Mouse (Mus musculus): ENCODE results near the gene Hes7.
A peak's percentile ranks its signal among the peaks of the same experiment; 100 is the strongest.

The Hes7 gene

GRCm38 (mm10) chr11:69120221-69121000 lies at the start of gene Hes7:
TSS of gene Hes7 (plus strand) at chr11:69120404.
- no peak for DNase-seq (ENCODE audit: low read depth)

GRCm38 (mm10) chr11:69070590-69071222 lies 49.5 kb upstream of the Hes7 start, which contains the start of gene Tmem107:
TSS of gene Tmem107 (plus strand) at chr11:69070806.
- DNase-seq (ENCODE audit: low read depth) = peak; percentile 89

GRCm38 (mm10) chr11:69071262-69071661 lies 48.9 kb upstream of the Hes7 start:
- no peak for DNase-seq (ENCODE audit: low read depth)

- DNase-seq (ENCODE audit: low read depth) = no peak
These were observed 48.0 kb upstream of the Hes7 start for GRCm38 (mm10) chr11:69072234-69072633.

- DNase-seq (ENCODE audit: low read depth) = no peak
These were observed 47.5 kb upstream of the Hes7 start for GRCm38 (mm10) chr11:69072666-69073064.

GRCm38 (mm10) chr11:69073065-69073888 lies 46.9 kb upstream of the Hes7 start:
- peak; percentile 91 for DNase-seq (ENCODE audit: low read depth)

- DNase-seq (ENCODE audit: low read depth) = no peak
These were observed 46.0 kb upstream of the Hes7 start for GRCm38 (mm10) chr11:69073951-69074775.

- no peak for DNase-seq (ENCODE audit: low read depth)
These were observed 45.5 kb upstream of the Hes7 start for GRCm38 (mm10) chr11:69074776-69075069.

- DNase-seq (ENCODE audit: low read depth) = no peak
These were observed 44.3 kb upstream of the Hes7 start for GRCm38 (mm10) chr11:69075764-69076479.

- DNase-seq (ENCODE audit: low read depth) = no peak
These were observed 43.6 kb upstream of the Hes7 start for GRCm38 (mm10) chr11:69076572-69076971.

- no peak for DNase-seq (ENCODE audit: low read depth)
These were observed 42.9 kb upstream of the Hes7 start for GRCm38 (mm10) chr11:69077316-69077715.

- no peak for DNase-seq (ENCODE audit: low read depth)
These were observed 42.2 kb upstream of the Hes7 start for GRCm38 (mm10) chr11:69078041-69078440.

GRCm38 (mm10) chr11:69078805-69079438 lies 41.3 kb upstream of the Hes7 start:
- no peak for DNase-seq (ENCODE audit: low read depth)

- no peak for DNase-seq (ENCODE audit: low read depth)
These were observed 39.9 kb upstream of the Hes7 start for GRCm38 (mm10) chr11:69080102-69080854.

GRCm38 (mm10) chr11:69080855-69081222 lies 39.4 kb upstream of the Hes7 start:
- DNase-seq (ENCODE audit: low read depth) = no peak

GRCm38 (mm10) chr11:69081613-69082012 lies 38.6 kb upstream of the Hes7 start:
- DNase-seq (ENCODE audit: low read depth) = no peak

GRCm38 (mm10) chr11:69085608-69086007 lies 34.6 kb upstream of the Hes7 start:
- no peak for DNase-seq (ENCODE audit: low read depth)

GRCm38 (mm10) chr11:69086390-69086789 lies 33.8 kb upstream of the Hes7 start:
- DNase-seq (ENCODE audit: low read depth) = no peak

- DNase-seq (ENCODE audit: low read depth) = no peak
These were observed 33.1 kb upstream of the Hes7 start for GRCm38 (mm10) chr11:69087082-69087481.

- no peak for DNase-seq (ENCODE audit: low read depth)
These were observed 32.6 kb upstream of the Hes7 start for GRCm38 (mm10) chr11:69087597-69087996.

Measured in c-Kit-positive CD71-negative TER-119-negative erythroid progenitor cells, embryonic 14.5 days (primary cell).